Mouse (Mus musculus): Measurements from ENCODE around the gene Gtsf1. TPM values are rescaled to one million over a fixed set of nuclear protein-coding genes. Genes with fewer than 3 reads are reported as not detected.

Gene Gtsf1
- polyA plus RNA-seq, 1 experiment, result 0.16 TPM

DNA sequence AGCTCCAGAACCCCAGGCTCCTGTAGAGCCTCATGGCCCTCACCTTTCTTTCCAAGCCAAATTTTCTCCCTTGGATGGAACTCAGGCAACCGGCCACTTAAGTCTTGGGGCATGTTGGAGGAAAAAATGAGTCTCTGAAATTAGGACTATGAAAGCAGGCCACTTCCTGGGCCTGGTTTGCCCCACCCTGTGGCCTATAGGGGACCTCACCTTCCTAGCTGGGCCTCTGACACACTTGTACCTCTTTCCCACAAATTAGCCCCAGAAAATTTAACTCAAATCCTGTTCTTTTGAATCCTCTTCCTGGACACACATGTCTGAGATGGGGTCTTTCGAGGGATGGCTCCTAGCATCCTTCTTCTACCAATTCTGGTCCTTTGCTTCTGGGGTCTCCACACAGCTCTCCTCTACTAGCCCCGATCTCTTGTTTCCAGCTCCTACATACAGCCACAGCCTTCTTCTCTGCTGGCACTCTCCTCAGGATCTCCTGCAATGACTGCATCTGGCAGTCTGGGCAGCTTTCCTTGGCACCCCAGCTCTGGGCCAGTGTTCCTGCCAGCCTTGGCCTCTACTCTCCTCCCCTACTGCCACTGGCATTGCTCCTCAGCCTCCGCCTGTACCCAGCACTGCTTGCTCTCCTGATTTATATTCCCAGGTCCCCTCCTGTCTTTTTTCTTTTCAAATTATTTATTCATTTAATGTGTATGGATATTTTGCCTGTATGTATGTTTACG, 70.2 kb downstream of the Gtsf1 start:
- Histone ChIP-seq H3K27me3 (ENCODE audit: control insufficient read depth, insufficient read depth, low read length) (no peaks in the 10 kb centered on the region), H3K4me1 (ENCODE audit: control insufficient read depth, insufficient read depth, low read length) (peaks cover 13% of the 10 kb centered on the region), H3K4me3 (replicated peaks; ENCODE audit: insufficient read depth, low read depth, low read length) (no peak overlapping the region), H3K27ac (ENCODE audit: insufficient read depth, low read length) (no peak overlapping the region)
- TF ChIP-seq POLR2A (IDR thresholded peaks at IDR 0.05; ENCODE audit: borderline replicate concordance, insufficient read depth, low read length) (no peak), CTCF (IDR thresholded peaks at IDR 0.05; ENCODE audit: borderline replicate concordance, insufficient read depth, low read depth, low read length) (no peak)
- peak; percentile 90 to 93 for DNase-seq
- WGBS, result 20% methylated on average over 5 of the region's 5 CpGs

DNA sequence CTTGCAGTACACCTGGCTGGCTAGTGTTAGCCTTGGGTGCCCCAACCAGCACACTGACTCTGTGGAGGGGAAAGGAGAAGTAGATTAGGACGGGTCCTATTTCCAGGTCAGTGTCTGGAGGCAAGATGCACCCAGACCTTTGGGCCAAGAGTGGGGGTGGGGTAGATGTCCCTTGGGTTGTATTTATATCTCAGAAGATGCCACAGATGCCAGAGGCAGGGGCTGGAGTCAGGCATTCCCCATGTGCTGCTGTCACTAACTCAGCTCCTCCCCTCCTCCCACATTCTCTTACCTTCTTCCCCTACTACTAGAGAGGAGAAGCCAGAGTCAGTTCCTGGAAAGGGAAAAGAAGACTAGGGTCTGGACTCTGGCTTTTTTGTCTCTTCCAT, 71.2 kb downstream of the Gtsf1 start:
- WGBS, result 65% methylated on average over 1 of the region's 1 CpGs
- Histone ChIP-seq H3K27ac (ENCODE audit: insufficient read depth, low read length) (no peak overlapping the region), H3K27me3 (ENCODE audit: control insufficient read depth, insufficient read depth, low read length) (no peaks in the 10 kb centered on the region), H3K4me3 (replicated peaks; ENCODE audit: insufficient read depth, low read depth, low read length) (no peak overlapping the region), H3K4me1 (ENCODE audit: control insufficient read depth, insufficient read depth, low read length) (peaks cover 22% of the 10 kb centered on the region)
- DNase-seq, result no peak
- TF ChIP-seq CTCF (IDR thresholded peaks at IDR 0.05; ENCODE audit: borderline replicate concordance, insufficient read depth, low read depth, low read length), result no peak

DNA sequence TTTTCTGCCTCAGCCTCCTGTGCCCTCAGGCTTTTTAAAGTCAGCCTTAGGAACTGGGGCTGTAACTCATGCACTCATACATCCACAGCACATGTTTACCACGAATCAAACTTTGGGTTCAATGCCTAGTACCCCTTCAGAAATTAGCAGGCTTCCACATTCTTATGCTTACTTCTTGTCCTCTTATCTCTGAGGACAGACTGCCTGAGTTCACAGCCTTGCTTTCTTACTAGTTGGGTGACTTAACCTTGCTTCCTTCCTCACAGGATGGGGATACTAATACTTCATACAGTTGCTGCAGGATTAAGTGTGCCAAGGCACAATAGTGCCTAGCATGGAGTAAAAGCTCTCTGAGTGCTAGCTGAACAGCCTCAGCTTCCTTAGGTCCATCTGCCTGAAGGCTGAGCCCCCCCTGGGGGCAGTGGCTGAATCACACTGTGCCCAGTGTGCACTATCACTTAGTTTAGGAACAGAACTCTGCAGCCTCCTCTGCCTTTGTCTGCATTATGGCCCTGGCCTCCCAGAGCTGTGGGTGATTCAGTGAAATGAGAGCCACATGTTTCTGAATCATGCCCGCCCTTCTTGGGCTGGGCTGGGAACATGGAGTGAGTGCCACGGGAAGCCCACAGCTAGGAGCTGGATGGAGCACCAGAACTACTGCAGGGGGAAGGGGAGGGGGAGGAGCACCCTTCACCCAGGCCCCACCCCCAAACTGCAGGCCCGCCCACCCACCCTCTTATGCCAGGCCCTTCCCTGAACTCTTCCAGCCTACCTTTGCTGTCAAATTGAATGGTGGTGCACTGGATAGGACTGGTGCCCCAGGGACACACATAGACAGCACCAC, 71.8 kb downstream of the Gtsf1 start:
- no peaks in the 10 kb centered on the region for H3K27me3 ChIP-seq (ENCODE audit: control insufficient read depth, insufficient read depth, low read length)
- H3K27ac ChIP-seq (ENCODE audit: insufficient read depth, low read length), result no peak overlapping the region
- H3K4me1 ChIP-seq (ENCODE audit: control insufficient read depth, insufficient read depth, low read length), result peaks cover 28% of the 10 kb centered on the region
- 78% methylated on average over 4 of the region's 4 CpGs for WGBS
- no peak for TF ChIP-seq CTCF (IDR thresholded peaks at IDR 0.05; ENCODE audit: borderline replicate concordance, insufficient read depth, low read depth, low read length)
- TF ChIP-seq POLR2A (IDR thresholded peaks at IDR 0.05; ENCODE audit: borderline replicate concordance, insufficient read depth, low read length), result no peak
- no peak for DNase-seq
- H3K4me3 ChIP-seq (replicated peaks; ENCODE audit: insufficient read depth, low read depth, low read length), result no peak overlapping the region

DNA sequence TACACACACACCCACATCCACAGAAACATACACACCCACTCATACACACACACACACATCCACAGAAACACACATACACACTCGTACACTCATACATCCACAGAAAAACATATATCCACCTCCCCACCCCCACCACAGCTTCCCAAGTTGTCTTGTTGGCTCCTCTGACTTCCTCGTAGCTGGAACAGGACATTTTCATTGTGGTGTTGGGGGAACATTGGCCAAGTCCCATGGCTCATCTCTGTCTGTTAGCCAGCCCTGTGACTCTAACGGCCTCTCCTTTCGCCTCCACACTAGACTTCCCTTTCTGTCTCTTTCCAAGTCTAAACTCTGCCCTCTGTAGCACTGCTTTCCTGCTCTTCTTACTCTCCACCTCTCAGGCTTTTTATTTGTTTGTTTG, 72.5 kb downstream of the Gtsf1 start:
- peaks cover 29% of the 10 kb centered on the region for H3K4me1 ChIP-seq (ENCODE audit: control insufficient read depth, insufficient read depth, low read length)
- H3K27me3 ChIP-seq (ENCODE audit: control insufficient read depth, insufficient read depth, low read length), result no peaks in the 10 kb centered on the region
- H3K27ac ChIP-seq (ENCODE audit: insufficient read depth, low read length), result no peak overlapping the region
- 78% methylated on average over 4 of the region's 4 CpGs for WGBS
- no peak for DNase-seq
- TF ChIP-seq POLR2A (IDR thresholded peaks at IDR 0.05; ENCODE audit: borderline replicate concordance, insufficient read depth, low read length) (no peak), CTCF (IDR thresholded peaks at IDR 0.05; ENCODE audit: borderline replicate concordance, insufficient read depth, low read depth, low read length) (no peak)
- no peak overlapping the region for H3K4me3 ChIP-seq (replicated peaks; ENCODE audit: insufficient read depth, low read depth, low read length)

DNA sequence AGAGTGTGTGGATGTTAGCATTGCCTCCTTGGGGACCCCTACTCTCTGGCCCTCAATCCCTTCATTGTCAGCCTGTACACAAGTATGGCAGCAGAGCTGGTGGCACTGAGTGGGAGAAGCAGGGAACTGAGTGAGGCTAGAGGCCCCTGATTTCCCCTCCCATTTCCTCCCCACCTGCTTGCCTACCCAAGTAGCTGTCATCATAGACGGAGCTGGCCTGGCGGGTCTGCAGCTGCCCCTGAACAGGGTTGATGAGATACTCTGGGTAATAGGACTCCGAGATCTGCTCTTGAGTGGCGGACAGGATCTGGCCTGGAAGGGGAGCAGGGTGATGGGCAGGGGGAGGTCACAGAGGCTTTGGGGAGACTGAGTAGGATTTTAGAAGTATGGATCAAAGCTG, 74.1 kb downstream of the Gtsf1 start:
- Histone ChIP-seq H3K4me3 (replicated peaks; ENCODE audit: insufficient read depth, low read depth, low read length) (no peak overlapping the region), H3K27ac (ENCODE audit: insufficient read depth, low read length) (no peak overlapping the region), H3K27me3 (ENCODE audit: control insufficient read depth, insufficient read depth, low read length) (no peaks in the 10 kb centered on the region), H3K4me1 (ENCODE audit: control insufficient read depth, insufficient read depth, low read length) (peaks cover 29% of the 10 kb centered on the region)
- DNase-seq, result no peak
- 91% methylated on average over 4 of the region's 4 CpGs for WGBS
- TF ChIP-seq POLR2A (IDR thresholded peaks at IDR 0.05; ENCODE audit: borderline replicate concordance, insufficient read depth, low read length), result no peak
- TF ChIP-seq CTCF (IDR thresholded peaks at IDR 0.05; ENCODE audit: borderline replicate concordance, insufficient read depth, low read depth, low read length), result no peak

DNA sequence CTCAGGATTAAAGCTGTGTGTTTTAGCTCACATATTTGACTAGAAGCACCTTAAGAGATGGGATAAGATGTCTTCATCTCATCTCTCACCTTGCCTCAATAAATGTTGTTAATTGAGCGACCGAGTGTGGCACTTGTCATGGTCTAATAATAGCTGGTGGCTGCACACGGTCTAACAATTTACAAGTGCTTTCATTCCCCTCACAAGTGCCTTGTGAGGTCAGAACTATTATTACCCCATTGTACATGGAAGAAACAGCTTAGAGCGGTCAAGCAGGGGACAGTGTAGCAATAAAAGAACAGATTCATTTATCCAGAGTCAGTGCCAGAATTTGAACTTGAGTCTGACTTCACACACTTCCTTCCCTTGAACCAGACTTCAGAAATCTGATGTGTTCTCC, 74.8 kb downstream of the Gtsf1 start:
- 73% methylated on average over 4 of the region's 4 CpGs for WGBS
- DNase-seq, result no peak
- H3K4me1 ChIP-seq (ENCODE audit: control insufficient read depth, insufficient read depth, low read length), result peaks cover 29% of the 10 kb centered on the region
- no peaks in the 10 kb centered on the region for H3K27me3 ChIP-seq (ENCODE audit: control insufficient read depth, insufficient read depth, low read length)
- no peak for TF ChIP-seq POLR2A (IDR thresholded peaks at IDR 0.05; ENCODE audit: borderline replicate concordance, insufficient read depth, low read length)
- TF ChIP-seq CTCF (IDR thresholded peaks at IDR 0.05; ENCODE audit: borderline replicate concordance, insufficient read depth, low read depth, low read length), result no peak
- no peak overlapping the region for H3K27ac ChIP-seq (ENCODE audit: insufficient read depth, low read length)
- no peak overlapping the region for H3K4me3 ChIP-seq (replicated peaks; ENCODE audit: insufficient read depth, low read depth, low read length)

DNA sequence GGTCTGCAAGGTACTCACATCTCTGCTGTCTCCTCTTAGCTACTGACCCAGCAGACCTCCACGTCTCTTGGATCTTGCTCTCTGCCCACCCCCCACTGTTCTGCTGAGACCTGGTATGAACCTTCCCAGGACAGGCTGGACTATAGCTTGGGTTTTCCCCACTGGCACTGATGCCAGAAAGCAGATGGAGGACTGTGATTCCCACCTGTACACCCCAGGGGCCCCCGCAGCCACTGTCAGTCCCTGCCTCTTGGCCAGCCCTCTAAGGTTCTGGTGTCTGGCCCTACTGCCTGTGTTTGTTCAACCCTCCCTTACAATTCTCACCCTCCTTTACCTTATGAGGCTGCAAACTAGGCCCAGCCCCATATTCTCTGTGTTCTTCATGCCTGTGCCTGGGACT, 75.6 kb downstream of the Gtsf1 start:
- H3K4me1 ChIP-seq (ENCODE audit: control insufficient read depth, insufficient read depth, low read length), result peaks cover 29% of the 10 kb centered on the region
- no peak for TF ChIP-seq POLR2A (IDR thresholded peaks at IDR 0.05; ENCODE audit: borderline replicate concordance, insufficient read depth, low read length)
- no peak for TF ChIP-seq CTCF (IDR thresholded peaks at IDR 0.05; ENCODE audit: borderline replicate concordance, insufficient read depth, low read depth, low read length)
- H3K4me3 ChIP-seq (replicated peaks; ENCODE audit: insufficient read depth, low read depth, low read length), result no peak overlapping the region
- no peaks in the 10 kb centered on the region for H3K27me3 ChIP-seq (ENCODE audit: control insufficient read depth, insufficient read depth, low read length)
- DNase-seq, result peak; percentile 88 to 92
- 17% methylated on average over 2 of the region's 2 CpGs for WGBS
- no peak overlapping the region for H3K27ac ChIP-seq (ENCODE audit: insufficient read depth, low read length)
